Mouse (Mus musculus) stomach, embryonic 14.5 days (tissue): Measurements from ENCODE around the gene Syngap1. TPM values are rescaled to one million over a fixed set of nuclear protein-coding genes. Genes with fewer than 3 reads are reported as not detected.

ENCODE experiments used
- ATAC-seq: fragments of 200-750 bp; cut with Nextera tagmentation; 2 replicates; pipeline ENCODE4 v1.8.0; 2017; ENCODE audit warnings: low read depth, moderate TSS enrichment; ENCODE audit not compliant: insufficient number of reproducible peaks, insufficient read depth, low FRiP score
- H3K27ac ChIP-seq: fragments of 300-500 bp; sonication (generic); 2 replicates; pipeline ENCODE4 v1.5.1; 2014; ENCODE audit warnings: mild to moderate bottlenecking, low read length, moderate library complexity, mixed read lengths
- H3K27me3 ChIP-seq: fragments of 300-500 bp; sonication (generic); 2 replicates; pipeline ENCODE4 v1.6.1; 2014; ENCODE audit warnings: low read length, control low read depth, mixed read lengths; ENCODE audit not compliant: control insufficient read depth, insufficient read depth
- H3K36me3 ChIP-seq: fragments of 300-500 bp; sonication (generic); 2 replicates; pipeline ENCODE4 v1.6.1; 2014; ENCODE audit warnings: mild to moderate bottlenecking, control low read depth, low read length, moderate library complexity, mixed read lengths; ENCODE audit not compliant: control insufficient read depth, insufficient read depth
- H3K4me1 ChIP-seq: fragments of 300-500 bp; sonication (generic); 2 replicates; pipeline ENCODE4 v1.6.1; 2014; ENCODE audit warnings: low read length, control low read depth, mixed read lengths; ENCODE audit not compliant: control insufficient read depth, insufficient read depth
- H3K4me2 ChIP-seq: fragments of 300-500 bp; sonication (generic); replicated peaks from 2 replicates; pipeline ENCODE4 v1.6.1; 2014; ENCODE audit warnings: low read depth, low read length, control low read depth
- H3K4me3 ChIP-seq: fragments of 300-500 bp; sonication (generic); 2 replicates; pipeline ENCODE4 v1.5.1; 2014; ENCODE audit warnings: low read depth, low read length, control low read depth
- H3K9ac ChIP-seq: fragments of 300-500 bp; sonication (generic); replicated peaks from 2 replicates; pipeline ENCODE4 v1.6.1; 2014; ENCODE audit warnings: low read depth, mild to moderate bottlenecking, control low read depth, low read length, moderate library complexity, mixed read lengths
- H3K9me3 ChIP-seq: fragments of 300-500 bp; sonication (generic); 2 replicates; pipeline ENCODE4 v1.6.1; 2016; ENCODE audit warnings: low read depth, low read length, control low read depth; ENCODE audit not compliant: control insufficient read depth
- WGBS: fragments of 180-500 bp; shearing (Covaris S2); extraction: QIAGEN DNeasy Blood & Tissue Kit; methylation state at CpG from one replicate; pipeline ENCODE4 v1.1.7; 2014; 5-methylcytosine and 5-hydroxymethylcytosine counted together
- polyA plus RNA-seq: library from polyadenylated mRNA; unstranded; fragments of >200 nt; fragmentation: Nextera tagmentation; extraction: Ambion mirVana; gene quantifications from 2 replicates; pipeline ENCODE4 v1.2.1, GENCODE M21; 2014

Syngap1 gene
- polyA plus RNA-seq, 1 experiment from 2014 or later, result 3.0 TPM

DNA sequence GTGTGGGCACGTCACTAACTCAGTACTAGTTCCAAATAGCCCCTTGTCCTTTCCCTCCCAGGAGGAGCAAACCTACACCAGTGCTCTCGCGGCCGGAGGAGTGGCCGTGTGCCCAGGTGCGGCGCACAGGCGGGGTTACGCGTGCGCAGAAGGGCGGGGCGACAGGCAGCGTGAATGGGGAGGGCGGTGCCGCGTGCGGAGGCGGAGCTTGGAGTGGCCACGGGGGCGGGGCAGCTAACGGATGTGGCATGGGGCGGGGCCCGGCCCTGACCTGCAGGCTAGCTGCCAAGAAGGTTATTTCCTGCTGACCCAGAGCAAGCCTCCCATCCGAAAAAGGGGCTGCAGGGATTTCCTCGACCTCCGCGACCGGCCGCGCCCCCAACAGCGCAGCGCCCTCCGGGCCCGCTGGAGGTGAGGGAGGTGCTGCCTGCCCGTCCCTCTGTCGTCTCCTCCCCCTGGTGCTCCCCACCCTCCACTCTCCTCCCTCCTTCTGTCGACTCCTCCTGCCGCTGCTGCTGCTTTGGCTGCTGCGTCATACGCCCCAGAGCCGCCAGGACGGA lies 8.1 kb upstream of the Syngap1 start, which contains the start of gene Phf1:
Gene Phf1, plus strand, starts transcription at position 214 of the 560 bp plus-strand sequence.
- Histone ChIP-seq H3K4me2 (peak within 1 kb of the TSS; percentile 74), H3K9ac (peak within 1 kb of the TSS; percentile 54; the same call in 1 of the 2 replicates), H3K27me3 (no peaks in the 10 kb centered on the region), H3K9me3 (no peaks in the 10 kb centered on the region), H3K4me3 (peak within 1 kb of the TSS; percentile 53), H3K27ac (peak within 1 kb of the TSS; percentile 66), H3K36me3 (peaks cover 26% of the 10 kb centered on the region), H3K4me1 (peaks cover 17% of the 10 kb centered on the region)
- ATAC-seq, result peak; percentile 90
- WGBS, result under 1% methylated on average over 42 of the region's 43 CpGs

DNA sequence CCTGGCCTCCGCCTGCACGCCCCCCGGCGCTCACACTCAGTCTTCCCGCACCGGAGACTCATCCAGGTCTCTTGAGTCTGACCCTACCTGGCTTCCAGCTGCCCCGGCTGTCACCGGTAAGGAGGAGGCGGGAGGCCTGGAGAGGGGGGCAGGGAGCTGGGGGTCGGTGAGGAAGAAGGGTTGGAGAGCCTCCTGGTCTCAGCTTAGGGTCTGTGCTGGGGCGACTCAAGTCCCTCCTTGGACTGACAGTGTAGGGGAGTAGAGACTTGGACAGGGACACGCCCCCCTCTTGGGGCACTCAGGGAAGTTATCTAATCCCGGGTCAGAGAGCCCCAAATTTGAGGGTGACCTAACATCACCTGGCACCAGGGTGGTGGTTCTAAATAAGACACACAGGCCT lies 7.6 kb upstream of the Syngap1 start:
- WGBS, result 5% methylated on average over 13 of the region's 13 CpGs
- Histone ChIP-seq H3K4me3 (peak overlapping the region; percentile 53), H3K9me3 (no peaks in the 10 kb centered on the region), H3K27me3 (no peaks in the 10 kb centered on the region), H3K9ac (peak overlapping the region; percentile 54; the same call in 1 of the 2 replicates), H3K4me1 (peaks cover 22% of the 10 kb centered on the region), H3K36me3 (peaks cover 24% of the 10 kb centered on the region), H3K27ac (peak overlapping the region; percentile 27), H3K4me2 (peak overlapping the region; percentile 74)
- ATAC-seq, result peak; percentile 16; the same call in 1 of the 2 replicates

DNA sequence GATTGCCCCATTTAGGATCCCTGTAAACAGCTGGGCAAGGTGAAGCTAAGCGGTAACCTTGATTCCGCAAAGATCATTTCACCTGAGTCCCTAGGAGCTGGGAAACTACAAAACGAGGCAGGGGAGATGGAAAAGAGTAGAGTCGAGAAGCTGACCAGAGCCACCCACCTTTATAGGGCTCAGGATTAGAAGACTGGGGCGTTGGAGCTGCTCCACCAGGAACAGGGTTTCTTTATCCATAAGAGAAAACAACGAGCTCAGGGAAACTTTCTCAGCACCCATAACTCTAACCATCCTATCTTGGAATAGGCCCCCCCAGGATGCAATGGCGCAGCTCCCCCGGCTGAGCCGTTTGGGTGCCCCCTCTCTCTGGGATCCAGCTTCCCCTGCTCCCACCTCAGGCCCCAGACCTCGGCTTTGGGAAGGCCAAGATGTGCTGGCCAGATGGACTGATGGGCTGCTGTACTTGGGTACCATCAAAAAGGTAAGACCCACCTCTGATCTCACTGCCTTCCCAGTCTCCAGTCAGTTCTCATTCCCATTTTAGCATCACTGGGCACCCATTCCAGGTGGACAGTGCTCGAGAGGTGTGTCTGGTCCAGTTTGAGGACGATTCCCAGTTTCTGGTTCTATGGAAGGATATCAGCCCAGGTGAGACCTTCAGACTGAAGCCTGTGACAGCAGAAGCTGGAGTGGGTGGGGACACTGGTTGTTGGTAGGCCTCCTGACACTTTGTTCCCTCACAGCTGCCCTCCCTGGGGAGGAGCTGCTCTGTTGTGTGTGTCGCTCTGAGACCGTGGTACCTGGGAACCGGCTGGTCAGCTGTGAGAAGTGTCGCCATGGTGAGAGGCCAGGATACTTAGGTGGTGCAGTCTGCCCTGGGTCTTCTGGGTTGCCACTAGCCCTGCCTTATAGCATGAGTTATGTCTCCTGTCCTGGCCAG lies 6.9 kb upstream of the Syngap1 start:
- WGBS, result 77% methylated on average over 16 of the region's 16 CpGs
- H3K4me3 ChIP-seq, result peak overlapping the region; percentile 53
- H3K9ac ChIP-seq, result peak overlapping the region; percentile 54; the same call in 1 of the 2 replicates
- no peaks in the 10 kb centered on the region for H3K9me3 ChIP-seq
- peaks cover 24% of the 10 kb centered on the region for H3K4me1 ChIP-seq
- peak overlapping the region; percentile 27 for H3K27ac ChIP-seq
- no peak for ATAC-seq
- peaks cover 21% of the 10 kb centered on the region for H3K36me3 ChIP-seq
- no peaks in the 10 kb centered on the region for H3K27me3 ChIP-seq
- peak overlapping the region; percentile 74 for H3K4me2 ChIP-seq

DNA sequence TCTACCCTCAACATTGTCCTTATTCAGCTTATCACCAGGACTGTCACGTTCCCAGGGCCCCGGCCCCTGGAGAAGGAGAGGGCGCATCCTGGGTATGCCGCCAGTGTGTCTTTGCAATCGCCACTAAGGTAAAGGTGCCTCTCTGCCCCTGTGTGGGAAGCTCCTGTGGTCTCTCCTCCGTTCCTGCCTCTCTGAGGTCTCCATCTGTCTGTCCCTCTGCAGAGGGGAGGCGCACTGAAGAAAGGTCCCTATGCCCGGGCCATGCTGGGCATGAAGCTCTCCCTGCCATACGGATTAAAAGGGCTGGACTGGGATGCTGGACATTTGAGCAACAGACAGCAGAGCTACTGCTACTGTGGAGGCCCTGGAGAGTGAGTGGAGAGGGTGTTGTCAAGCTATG lies 6.0 kb upstream of the Syngap1 start:
- Histone ChIP-seq H3K4me2 (no peak overlapping the region), H3K4me3 (no peak overlapping the region), H3K36me3 (peaks cover 18% of the 10 kb centered on the region), H3K9ac (no peak overlapping the region), H3K9me3 (no peaks in the 10 kb centered on the region), H3K27me3 (no peaks in the 10 kb centered on the region), H3K4me1 (peaks cover 25% of the 10 kb centered on the region), H3K27ac (no peak overlapping the region)
- ATAC-seq, result no peak
- WGBS, result 90% methylated on average over 9 of the region's 9 CpGs

DNA sequence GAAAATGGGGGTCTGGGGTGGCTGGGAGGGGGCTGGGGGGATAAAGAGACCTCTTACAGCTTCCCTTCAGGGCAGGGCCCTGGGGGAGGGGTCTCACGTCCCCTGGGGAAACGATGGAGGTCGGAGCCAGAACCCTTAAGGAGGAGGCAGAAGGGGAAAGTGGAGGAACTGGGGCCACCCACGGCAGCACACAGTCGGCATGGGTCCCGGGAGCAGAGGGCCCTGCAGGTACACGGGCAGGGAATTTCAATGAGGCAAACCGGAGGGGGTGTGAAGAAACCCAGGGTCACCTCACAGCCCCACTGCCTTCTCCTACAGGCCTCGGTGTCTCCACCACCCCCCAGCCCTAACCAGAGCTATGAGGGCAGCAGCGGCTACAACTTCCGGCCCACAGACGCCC lies 4.6 kb upstream of the Syngap1 start:
- Histone ChIP-seq H3K4me3 (no peak overlapping the region), H3K4me1 (peaks cover 35% of the 10 kb centered on the region), H3K27ac (no peak overlapping the region), H3K27me3 (no peaks in the 10 kb centered on the region), H3K9me3 (no peaks in the 10 kb centered on the region), H3K4me2 (no peak overlapping the region), H3K36me3 (peaks cover 17% of the 10 kb centered on the region), H3K9ac (no peak overlapping the region)
- ATAC-seq, result no peak
- WGBS, result 79% methylated on average over 12 of the region's 12 CpGs

DNA sequence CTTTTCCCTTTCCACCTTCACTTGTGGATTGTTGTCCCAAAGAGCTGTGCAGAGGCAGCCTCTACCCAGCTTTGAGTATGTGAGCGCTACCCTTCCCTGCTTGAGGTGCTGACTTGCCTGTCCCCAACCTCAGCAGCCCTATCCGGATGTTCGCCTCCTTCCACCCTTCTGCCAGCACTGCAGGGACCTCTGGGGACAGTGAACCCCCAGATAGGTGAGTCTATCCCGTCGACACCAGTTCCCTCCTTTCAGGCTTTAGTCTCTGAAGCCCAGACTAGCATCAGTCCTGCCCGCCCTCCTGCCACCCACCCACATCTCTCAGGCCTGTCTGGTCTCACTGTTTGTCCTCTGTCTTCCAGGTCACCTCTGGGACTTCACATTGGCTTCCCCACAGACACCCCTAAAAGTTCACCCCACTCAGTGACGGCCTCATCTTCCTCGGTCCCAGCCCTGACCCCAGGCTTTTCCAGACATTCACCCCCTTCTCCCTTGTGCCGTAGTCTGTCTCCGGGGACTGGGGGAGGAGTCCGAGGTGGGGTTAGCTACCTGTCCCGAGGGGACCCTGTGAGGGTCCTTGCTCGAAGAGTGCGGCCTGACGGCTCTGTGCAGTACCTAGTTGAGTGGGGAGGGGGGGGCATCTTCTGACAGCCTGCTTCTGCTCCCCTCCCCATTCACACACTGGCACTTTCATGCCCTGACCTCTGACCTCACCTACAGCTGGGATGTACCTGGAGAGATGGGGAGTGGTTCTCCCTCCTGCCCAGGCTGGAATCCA lies 3.9 kb upstream of the Syngap1 start:
- H3K9ac ChIP-seq, result no peak overlapping the region
- H3K4me2 ChIP-seq, result no peak overlapping the region
- H3K9me3 ChIP-seq, result no peaks in the 10 kb centered on the region
- H3K27me3 ChIP-seq, result no peaks in the 10 kb centered on the region
- H3K27ac ChIP-seq, result no peak overlapping the region
- no peak overlapping the region for H3K4me3 ChIP-seq
- peaks cover 17% of the 10 kb centered on the region for H3K36me3 ChIP-seq
- WGBS, result 86% methylated on average over 15 of the region's 15 CpGs
- no peak for ATAC-seq
- peaks cover 35% of the 10 kb centered on the region for H3K4me1 ChIP-seq

DNA sequence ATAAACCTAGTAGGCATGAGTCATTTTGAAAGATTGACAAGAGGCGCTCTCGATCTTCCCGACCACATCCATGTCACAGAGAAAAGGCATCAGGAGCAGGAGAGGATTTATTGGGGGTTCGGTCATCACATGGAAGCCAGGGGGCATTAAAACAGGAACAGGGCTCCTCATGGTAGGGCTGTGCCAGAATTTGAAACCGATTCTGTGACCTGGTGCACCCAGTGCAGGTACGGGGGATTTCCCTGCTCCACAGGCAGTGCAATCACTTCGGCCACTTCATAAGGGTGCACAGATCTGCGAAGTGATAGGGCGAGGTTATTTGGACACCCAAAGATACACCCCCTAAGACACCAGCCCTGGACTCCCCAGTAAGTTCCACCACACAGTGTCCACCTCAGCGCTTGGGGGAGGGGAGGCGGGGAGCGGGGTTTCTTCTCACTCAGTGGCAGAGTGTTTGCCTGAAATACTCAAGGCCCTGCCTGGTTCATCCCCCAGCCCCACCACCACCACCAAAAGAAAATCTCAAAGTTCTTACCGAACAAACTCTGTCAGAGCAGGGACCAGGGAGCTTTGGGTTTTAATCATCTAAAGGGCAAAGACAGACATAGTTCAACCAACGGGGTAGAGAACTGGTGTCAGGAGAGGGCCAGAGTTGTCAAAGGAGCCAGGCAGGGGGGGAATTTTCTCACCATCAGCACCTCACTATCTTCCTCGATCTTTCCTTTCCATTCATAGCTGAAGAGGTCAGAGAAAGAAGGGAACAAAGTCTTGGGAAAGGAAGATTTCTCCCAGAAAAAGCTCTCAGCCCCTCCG lies 3.0 kb upstream of the Syngap1 start:
- H3K4me1 ChIP-seq, result peaks cover 35% of the 10 kb centered on the region
- peaks cover 17% of the 10 kb centered on the region for H3K36me3 ChIP-seq
- WGBS, result 47% methylated on average over 16 of the region's 16 CpGs
- H3K9me3 ChIP-seq, result no peaks in the 10 kb centered on the region
- peak overlapping the region; percentile 63 for H3K9ac ChIP-seq
- no peak for ATAC-seq
- peak overlapping the region; percentile 84 for H3K27ac ChIP-seq
- peak overlapping the region; percentile 98 for H3K4me2 ChIP-seq
- no peaks in the 10 kb centered on the region for H3K27me3 ChIP-seq
- H3K4me3 ChIP-seq, result peak overlapping the region; percentile 66
